Mouse (Mus musculus): ENCODE results near the gene Mcts1.

The Mcts1 gene

DNA sequence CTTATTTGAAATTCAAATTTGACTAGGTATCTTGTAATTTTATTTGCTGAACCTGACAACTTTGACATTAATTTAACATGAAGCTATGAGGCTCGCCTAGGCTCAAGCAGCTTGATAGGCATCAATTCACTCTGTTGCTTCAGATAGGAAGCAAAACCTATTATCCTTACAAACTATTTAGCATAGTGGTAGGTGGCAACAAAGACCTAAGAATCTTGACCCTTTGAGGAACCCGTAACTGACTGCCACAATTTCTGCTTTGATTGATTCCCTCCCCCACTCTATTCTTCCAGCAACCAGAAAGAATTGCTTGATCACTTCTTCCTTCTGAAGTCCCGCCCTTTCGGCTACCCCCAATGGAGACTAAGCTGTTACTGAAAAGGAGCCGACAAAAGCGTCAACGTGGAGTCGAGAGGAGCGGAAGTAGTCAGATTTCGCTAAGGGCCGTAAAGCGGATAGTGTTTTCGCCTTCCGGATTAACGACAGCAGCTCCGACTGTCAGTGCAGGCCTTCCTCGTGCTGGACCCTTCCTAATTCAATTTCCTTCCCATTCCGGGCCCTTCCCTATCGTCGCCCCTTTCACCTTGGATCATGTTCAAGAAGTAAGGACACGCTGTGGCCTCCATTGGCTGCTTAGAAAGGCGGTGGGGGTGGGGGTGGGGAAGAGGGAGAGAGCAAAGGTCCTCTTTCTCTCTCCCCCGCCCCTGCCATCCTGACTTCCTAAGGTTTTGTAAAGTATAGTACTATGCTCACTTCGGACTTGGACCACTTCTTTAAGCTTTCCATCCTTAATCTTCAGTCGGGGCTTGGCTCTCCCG, at the start of gene Mcts1:
TSS of gene Mcts1 (plus strand) at position 402 of the 818 bp plus-strand sequence.
- DNase-seq (ENCODE audit: low spot score in 2 of 2): peak; percentile 63 to 83

DNA sequence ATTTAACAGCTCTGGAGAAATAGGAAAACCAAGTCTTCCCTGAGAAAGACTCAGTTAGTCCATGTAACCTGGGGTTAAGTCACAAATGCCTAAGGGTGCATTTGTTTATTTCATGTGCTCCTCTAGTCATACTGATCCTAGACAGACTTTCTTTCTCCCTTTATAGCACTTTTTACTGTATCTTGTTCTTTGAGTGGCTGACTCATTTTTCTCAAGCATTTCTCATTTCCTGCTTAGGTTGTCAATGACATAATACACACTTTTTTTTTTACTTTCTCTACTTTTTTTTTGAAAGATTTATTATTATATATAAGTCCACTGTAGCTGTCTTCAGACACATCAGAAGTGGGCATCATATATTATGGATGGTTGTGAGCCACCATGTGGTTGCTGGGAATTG, 47.1 kb upstream of the Mcts1 start:
- no peak for DNase-seq (ENCODE audit: low spot score in 2 of 2)

GRCm38 (mm10) chrX:38563941-38564541, 36.3 kb upstream of the Mcts1 start:
- DNase-seq (ENCODE audit: low spot score in 2 of 2): peak; percentile 4 to 13

DNA sequence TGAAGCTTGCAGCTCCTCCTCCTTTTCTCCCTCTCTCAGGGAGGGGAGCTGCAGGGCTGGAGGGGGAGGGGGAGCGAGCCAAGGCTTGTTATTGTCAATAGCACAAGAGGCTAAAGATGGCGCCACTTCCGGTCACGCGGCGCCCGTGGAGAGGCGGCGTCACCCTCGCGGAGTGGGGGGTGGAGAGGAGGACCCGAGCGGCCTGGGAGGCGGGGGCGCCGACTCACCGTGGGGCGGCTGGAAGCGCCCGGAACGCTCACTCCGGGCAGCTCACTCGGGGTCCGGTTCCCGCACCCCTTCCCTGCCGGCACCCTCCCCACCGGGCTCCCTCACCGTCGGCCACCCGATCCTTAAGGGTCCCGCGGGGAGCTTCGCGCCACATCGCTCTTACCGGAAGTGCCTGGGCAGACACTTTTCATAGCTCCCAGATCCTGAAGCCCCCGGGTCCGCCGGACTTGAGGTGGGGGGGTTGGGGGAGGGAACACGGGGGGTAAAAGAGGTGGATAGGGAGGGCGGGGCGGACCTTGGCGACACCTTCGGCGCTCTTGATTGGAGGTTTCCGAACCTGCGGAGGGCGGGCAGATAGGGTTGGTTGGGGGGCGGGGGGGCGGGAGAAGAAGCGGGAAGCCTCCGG, 35.7 kb upstream of the Mcts1 start:
- DNase-seq (ENCODE audit: low spot score in 2 of 2): peak; percentile 83 to 87

DNA sequence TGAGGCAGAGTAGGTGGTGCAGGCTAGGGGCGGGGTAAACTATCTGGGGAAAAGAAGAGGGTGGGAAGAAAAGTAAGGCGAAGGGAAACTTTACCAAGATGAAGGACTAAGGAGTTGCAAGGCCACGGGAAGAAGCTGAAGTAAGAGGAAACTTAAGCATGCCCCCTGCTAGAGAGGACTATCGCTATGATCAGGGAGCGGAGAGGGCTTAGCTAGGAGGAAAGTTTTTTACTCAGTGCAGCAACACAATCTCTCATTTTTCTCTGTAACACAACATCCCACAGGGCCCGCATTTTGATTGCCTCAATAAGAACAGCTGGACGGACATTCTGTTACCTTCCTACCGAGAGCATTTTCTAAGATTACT, 35.2 kb upstream of the Mcts1 start:
- no peak for DNase-seq (ENCODE audit: low spot score in 2 of 2)

DNA sequence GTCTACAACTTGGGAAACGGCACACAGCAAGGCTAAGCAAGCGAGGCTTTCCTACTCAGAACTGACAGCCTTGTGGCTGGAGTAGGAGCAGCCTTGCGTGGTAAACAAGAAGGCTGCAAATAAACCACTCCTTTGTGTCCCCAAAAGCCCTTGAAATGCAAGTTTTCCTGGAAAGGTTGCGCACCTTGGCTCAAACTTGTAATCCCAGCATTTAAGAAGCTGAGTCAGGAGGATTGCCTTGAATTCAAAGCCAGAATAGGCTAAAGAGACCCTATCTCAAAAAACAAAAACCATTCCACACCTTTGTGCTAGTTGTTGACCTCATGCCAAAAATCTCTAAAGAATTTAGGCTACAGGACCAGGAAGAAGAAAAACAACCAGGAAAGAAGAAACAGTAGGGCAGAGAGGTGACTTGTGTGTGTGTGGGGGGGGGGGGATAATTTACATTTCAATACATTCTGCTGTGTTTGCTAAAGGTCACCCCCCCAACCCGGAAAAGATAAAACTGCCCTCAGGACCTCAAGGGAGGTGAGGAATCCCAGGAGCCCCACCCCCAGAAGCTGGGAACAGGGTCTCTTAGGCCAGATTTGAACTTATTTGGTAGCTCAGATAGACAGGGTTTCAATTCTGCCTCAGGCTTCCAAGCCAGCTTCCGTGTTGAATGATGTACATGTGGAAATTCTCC, 33.7 kb upstream of the Mcts1 start:
- DNase-seq (ENCODE audit: low spot score in 2 of 2): no peak

DNA sequence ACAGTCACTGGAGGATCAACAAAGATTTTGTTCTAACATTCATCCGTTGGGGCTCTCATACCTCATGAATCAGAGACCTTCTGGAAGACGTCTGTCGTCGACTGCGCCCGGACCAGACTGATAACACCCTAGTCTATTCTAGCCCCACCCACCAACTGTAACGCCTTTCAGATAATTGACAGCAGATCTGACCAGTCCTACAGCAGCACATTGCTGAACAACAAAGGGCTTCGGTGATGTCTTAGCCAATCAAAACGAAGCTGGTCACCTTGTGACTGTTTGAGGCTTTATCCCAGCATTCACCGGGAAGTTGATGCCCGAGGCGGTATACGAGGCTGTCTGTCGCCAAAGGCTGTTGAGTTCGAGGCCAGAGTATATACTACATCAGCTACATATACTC, 24.3 kb upstream of the Mcts1 start, which contains the start of gene Cul4b:
TSS of gene Cul4b (minus strand) at position 119 of the 400 bp plus-strand sequence.
- no peak for DNase-seq (ENCODE audit: low spot score in 2 of 2)

GRCm38 (mm10) chrX:38581140-38581539, 19.2 kb upstream of the Mcts1 start:
- no peak for DNase-seq (ENCODE audit: low spot score in 2 of 2)

DNA sequence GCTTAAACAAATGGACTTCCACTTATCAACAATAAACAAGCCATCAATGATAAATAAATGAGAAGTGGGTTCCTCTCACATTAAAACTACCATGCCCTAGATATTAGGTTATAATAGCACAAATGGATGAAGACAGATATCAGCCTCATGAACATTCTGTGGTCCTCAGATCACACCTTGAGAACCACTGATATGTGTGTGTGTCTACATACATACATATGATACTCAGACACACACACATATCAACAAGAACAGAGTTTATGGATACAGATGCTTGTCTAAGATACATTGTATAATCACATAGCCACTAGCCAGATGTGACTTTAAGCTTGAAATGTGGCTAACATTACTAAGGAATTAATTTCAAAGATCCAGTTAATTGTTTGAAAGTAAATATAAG, 17.1 kb upstream of the Mcts1 start:
- no peak for DNase-seq (ENCODE audit: low spot score in 2 of 2)

GRCm38 (mm10) chrX:38589827-38590226, 10.6 kb upstream of the Mcts1 start:
- DNase-seq (ENCODE audit: low spot score in 2 of 2): no peak

DNA sequence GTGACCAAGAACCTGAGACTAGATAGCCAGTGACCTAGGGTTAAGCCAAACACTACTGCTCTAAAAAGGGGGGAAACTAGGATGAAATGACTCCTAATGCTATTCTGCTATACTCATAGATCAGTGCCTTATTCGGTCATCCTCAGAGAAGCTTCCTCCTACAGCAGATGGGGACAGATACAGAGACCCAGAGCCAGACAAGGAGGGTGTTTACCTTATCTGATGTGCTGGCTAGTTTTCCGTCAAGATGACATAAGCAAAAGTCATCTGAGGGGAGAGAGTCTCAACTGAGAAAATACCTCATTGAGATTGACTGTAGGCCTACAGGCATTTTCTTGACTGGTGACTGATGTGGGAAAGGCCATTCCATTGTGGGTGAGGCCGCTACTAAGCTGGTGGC, 8.6 kb upstream of the Mcts1 start:
- DNase-seq (ENCODE audit: low spot score in 2 of 2): no peak

DNA sequence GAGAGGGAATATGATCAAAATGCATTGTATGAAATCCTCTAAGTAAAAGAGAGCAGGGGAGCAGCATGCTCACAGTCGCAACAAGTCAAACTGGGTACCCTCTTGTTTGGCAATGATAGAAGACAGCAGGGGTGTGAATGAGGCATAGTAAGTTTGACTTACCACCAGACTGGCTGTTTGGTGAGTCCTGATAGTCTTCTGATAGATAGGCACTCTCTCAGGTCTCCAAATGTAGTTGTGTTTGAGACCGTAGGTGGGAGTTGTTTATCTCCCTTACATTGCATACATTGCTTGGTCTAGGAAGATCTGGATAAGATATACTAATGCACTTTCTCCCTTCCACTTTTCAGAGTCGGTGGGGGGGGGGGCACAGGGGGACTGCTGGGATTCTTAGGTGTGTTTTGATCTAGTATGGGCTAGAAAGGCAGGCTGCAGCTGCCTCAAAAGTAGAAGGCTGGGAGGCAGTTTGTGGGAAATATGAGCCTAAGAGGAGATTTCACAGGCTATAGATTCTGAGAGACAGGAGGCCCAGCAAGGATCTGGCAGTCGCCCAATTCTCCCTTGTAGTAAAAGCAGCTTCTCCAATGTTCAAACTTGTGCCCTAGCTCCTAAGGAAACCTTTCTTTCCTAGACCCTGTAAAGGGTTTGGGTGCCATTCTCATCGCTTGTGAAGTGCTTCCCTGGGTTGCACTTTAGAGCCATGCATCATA, 7.0 kb upstream of the Mcts1 start:
- no peak for DNase-seq (ENCODE audit: low spot score in 2 of 2)

GRCm38 (mm10) chrX:38600995-38601369, 604 bp downstream of the Mcts1 start:
- DNase-seq (ENCODE audit: low spot score in 2 of 2): peak; percentile 2 to 3

GRCm38 (mm10) chrX:38634801-38635637, 34.6 kb downstream of the Mcts1 start, which contains the start of gene C1galt1c1:
C1galt1c1 (minus strand) TSS chrX:38635087.
- DNase-seq (ENCODE audit: low spot score in 2 of 2): peak; percentile 90 to 94

GRCm38 (mm10) chrX:38635638-38635931, 35.2 kb downstream of the Mcts1 start:
- no peak for DNase-seq (ENCODE audit: low spot score in 2 of 2)

DNA sequence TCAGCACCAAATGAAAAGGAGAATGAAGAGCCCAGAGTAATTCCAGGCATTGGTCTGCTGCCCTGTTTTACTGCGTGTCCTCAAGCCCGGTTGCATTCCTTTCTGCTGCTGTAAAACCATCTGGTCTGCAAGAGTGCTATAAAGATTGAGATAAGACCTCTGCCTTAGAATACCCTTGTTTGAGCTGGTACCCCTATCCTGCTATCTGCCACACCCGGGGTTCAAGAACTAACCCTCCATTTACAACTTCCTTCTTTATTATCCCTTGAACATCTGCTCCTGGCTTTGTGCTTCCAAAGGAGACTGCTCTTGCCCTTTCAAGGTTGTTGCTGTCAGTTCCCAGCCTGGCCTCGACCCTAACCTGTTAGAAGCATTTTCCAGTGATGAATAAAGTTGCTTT, 41.1 kb downstream of the Mcts1 start:
- no peak for DNase-seq (ENCODE audit: low spot score in 2 of 2)

- no peak for DNase-seq (ENCODE audit: low spot score in 2 of 2)
Observed at GRCm38 (mm10) chrX:38642183-38642582, 41.8 kb downstream of the Mcts1 start.

DNA sequence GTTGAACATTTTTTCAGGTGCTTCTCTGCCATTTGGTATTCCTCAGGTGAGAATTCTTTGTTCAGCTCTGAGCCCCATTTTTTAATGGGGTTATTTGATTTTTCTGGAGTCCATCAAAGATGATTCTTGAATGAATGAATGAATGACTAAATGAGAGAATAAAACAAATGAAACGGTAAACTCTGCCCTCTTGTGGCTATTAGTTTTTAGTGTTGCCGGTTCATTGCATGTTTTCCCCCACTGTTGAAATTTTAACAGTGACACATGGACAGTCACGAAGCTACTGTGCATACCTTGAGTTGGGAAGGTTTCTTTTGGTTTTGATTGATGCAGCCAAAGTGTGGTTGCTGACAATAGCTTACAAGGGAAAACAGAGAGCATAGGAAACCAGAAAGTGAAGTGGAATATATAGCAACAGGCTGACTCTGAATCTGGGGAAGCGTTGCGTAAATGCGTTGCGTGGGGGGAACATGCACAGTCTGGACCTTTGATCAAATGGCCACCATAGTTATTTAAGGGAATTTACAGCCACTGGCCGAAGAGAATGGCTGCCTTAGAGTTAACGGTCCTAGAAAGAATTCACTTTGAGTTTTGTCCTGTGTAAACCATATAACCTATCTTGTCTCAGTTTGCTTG, 50.1 kb downstream of the Mcts1 start:
- DNase-seq (ENCODE audit: low spot score in 2 of 2): no peak

- DNase-seq (ENCODE audit: low spot score in 2 of 2): no peak
Observed at GRCm38 (mm10) chrX:38651167-38651566, 50.8 kb downstream of the Mcts1 start.

DNA sequence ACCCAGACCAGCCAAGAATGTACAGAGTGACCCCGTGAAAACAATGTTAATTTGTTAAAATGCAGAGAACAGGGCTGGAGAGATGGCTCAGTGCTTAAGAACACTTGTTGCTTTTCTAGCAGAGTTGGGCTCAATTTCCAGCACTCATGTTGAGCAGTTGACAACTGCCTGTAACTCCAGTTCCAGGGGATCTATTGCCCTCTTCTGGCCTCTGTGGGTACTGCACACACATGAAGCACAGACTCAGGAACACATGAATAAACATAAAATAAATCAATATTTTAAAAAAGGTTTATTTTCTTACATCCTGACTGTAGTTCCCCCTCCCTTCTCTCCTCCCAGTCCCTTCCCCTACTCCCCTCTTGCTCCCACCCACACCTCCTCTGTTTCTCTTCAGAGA, 52.8 kb downstream of the Mcts1 start:
- DNase-seq (ENCODE audit: low spot score in 2 of 2): no peak

Measured in right cerebral cortex, postnatal 36 days (tissue).